Mouse (Mus musculus) heart, embryonic 10.5 days (tissue): ENCODE results near the gene BC048562. TPM values are rescaled to one million over a fixed set of nuclear protein-coding genes. Genes with fewer than 3 reads are reported as not detected.

Source experiments
- DNase-seq: peaks from one replicate; pipeline ENCODE4 v3.0.0-alpha.2; 2017; ENCODE audit warnings: low spot score
- H3K27ac ChIP-seq: fragments of 300-500 bp; sonication (generic); 2 replicates; pipeline ENCODE4 v1.5.1; 2016; ENCODE audit warnings: mild to moderate bottlenecking
- H3K27me3 ChIP-seq: fragments of 300-500 bp; sonication (generic); 2 replicates; pipeline ENCODE4 v1.6.1; 2016; ENCODE audit warnings: mild to moderate bottlenecking; ENCODE audit not compliant: poor library complexity, insufficient read depth, severe bottlenecking
- H3K36me3 ChIP-seq: fragments of 300-500 bp; sonication (generic); 2 replicates; pipeline ENCODE4 v1.6.1; 2016; ENCODE audit warnings: mild to moderate bottlenecking, moderate library complexity
- H3K4me1 ChIP-seq: fragments of 300-500 bp; sonication (generic); 2 replicates; pipeline ENCODE4 v1.6.1; 2016; ENCODE audit warnings: mild to moderate bottlenecking
- H3K4me3 ChIP-seq: fragments of 300-500 bp; sonication (generic); 2 replicates; pipeline ENCODE4 v1.5.1; 2016; ENCODE audit warnings: mild to moderate bottlenecking, moderate library complexity
- H3K9me3 ChIP-seq: fragments of 300-500 bp; sonication (generic); 2 replicates; pipeline ENCODE4 v1.6.1; 2016; ENCODE audit warnings: mild to moderate bottlenecking, moderate library complexity
- WGBS: fragments of 180-500 bp; shearing (Covaris S2); methylation state at CpG from one replicate; pipeline ENCODE4 v1.1.7; 2016; 5-methylcytosine and 5-hydroxymethylcytosine counted together
- polyA plus RNA-seq: library from polyadenylated mRNA; unstranded; fragments of >200 nt; fragmentation: Nextera tagmentation; extraction: Ambion mirVana; gene quantifications from 2 replicates; pipeline ENCODE4 v1.2.1, GENCODE M21; 2016

BC048562 gene
- polyA plus RNA-seq = not detected in 2 replicates

DNA sequence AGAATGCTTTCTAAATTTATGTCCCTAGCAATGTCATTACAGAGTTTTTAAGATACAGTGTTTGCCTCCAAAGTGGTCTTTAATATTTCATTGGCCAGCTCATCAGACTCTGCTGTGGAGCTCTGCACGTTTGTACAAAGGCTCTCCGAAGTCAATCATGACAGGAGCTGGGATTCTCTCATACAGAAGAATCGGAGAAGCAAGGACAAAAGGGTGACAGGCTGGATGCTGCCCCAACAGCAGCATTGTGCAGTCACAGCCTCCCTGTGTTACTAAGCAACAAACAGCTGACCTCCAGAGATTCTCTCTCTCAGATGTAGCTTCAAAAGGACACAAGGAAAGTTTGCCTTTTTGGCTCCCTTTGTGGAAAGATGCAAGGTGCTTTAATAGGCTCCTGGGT is at the start of gene BC048562:
TSS of gene BC048562 (plus strand) at position 301 of the 400 bp plus-strand sequence.
- H3K4me1 ChIP-seq = peaks cover 9% of the 10 kb centered on the region; the same call in 1 of the 2 replicates
- no peak within 1 kb of the TSS for H3K4me3 ChIP-seq
- no peak for DNase-seq
- no peaks in the 10 kb centered on the region for H3K27me3 ChIP-seq
- no peaks in the 10 kb centered on the region for H3K36me3 ChIP-seq
- WGBS = 71% methylated on average over 3 of the region's 3 CpGs
- no peak within 1 kb of the TSS for H3K27ac ChIP-seq
- no peaks in the 10 kb centered on the region for H3K9me3 ChIP-seq

DNA sequence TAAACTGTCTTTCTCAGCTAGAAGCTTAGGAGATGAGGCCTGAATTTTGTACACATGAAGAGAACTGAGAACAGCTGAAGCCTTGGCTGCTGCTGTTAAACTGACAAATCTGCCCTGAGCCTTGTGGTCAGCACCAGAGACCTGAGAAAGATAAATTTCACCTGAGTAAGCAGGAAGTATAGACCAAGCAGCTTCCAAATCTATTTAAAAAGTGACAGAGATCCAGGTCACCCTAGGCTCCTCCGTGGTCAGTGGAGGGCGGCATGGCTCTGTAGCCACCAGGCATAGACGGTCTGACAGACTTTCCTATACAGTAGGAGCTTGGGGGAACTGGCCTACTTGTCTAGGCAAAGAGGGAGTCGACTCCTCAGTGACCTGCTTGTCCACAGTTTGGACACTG is 49.5 kb upstream of the BC048562 start:
- H3K27ac ChIP-seq = no peak overlapping the region
- no peaks in the 10 kb centered on the region for H3K9me3 ChIP-seq
- peaks cover 90% of the 10 kb centered on the region for H3K36me3 ChIP-seq
- no peaks in the 10 kb centered on the region for H3K4me1 ChIP-seq
- WGBS = 92% methylated on average over 4 of the region's 4 CpGs
- no peak for DNase-seq
- no peak overlapping the region for H3K4me3 ChIP-seq
- H3K27me3 ChIP-seq = no peaks in the 10 kb centered on the region

DNA sequence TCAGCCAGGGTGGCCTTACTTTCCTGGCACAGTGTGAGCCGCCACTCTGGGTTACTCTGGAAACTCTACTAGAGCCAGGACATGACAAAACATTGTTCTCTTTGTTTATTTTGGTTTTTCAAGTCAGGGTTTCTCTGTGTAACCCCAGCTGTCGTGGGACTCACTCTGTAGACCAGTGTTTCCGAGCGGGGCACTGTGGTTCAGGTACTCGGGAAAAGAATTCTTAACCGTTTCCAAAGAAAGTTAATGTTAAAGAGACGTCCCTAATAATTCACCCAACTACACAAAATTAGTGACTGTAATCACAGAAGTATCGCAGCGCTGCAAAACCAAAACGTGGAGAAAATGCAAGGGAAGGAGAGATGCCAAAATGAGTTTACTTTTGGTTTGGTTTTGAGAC is 47.7 kb upstream of the BC048562 start:
- Histone ChIP-seq H3K36me3 (peaks cover 90% of the 10 kb centered on the region), H3K4me3 (no peak overlapping the region), H3K9me3 (no peaks in the 10 kb centered on the region), H3K4me1 (no peaks in the 10 kb centered on the region), H3K27me3 (no peaks in the 10 kb centered on the region), H3K27ac (no peak overlapping the region)
- WGBS = 89% methylated on average over 10 of the region's 10 CpGs
- no peak for DNase-seq

DNA sequence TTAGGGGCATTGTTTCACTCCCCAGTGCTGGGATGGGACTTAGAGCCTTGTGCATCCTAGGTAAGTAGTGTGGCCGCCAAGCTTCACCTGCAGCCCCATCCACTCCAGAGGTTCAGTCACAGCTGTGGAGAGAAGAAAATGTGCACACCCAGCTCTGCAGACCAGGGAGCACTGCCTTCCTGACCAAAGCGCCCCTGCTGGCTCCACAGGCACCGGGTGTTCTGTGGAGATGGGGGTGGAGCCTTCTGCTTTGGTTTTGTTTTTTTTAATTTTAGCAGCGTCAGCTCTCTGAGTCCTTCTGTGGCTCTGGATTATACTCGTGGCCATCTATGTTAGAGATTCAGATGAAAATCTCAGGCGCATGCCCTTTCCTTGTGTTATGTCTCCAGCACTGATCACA is 47.1 kb upstream of the BC048562 start:
- whole genome bisulfite sequencing = 87% methylated on average over 6 of the region's 6 CpGs
- Histone ChIP-seq H3K4me1 (no peaks in the 10 kb centered on the region), H3K36me3 (peaks cover 89% of the 10 kb centered on the region), H3K27ac (no peak overlapping the region), H3K9me3 (no peaks in the 10 kb centered on the region), H3K4me3 (no peak overlapping the region), H3K27me3 (no peaks in the 10 kb centered on the region)
- DNase-seq = no peak

DNA sequence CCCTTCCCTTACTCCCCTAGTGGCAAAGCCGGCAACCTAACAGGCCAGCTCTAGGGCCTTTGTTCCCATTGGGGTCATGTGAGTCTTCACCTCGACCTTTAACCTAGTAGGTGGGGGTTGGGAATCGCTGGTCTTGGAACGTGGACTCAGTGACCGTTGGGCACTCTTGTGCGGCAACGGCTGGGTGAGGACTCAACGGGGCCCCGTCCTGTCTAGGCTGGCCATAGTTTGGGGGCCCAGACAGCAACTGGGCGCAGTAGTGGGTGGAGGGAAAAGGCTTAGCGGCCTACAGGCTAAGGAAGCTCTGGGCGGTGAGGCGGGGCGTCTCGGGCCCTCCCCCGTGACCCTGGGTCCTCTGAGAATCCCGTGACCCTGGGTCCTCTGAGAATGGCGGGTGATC is 43.6 kb upstream of the BC048562 start, which contains the start of gene 1700102P08Rik:
TSS of gene 1700102P08Rik (plus strand) at position 130 of the 400 bp plus-strand sequence.
- Histone ChIP-seq H3K4me1 (no peaks in the 10 kb centered on the region), H3K27me3 (no peaks in the 10 kb centered on the region), H3K9me3 (no peaks in the 10 kb centered on the region), H3K4me3 (no peak within 1 kb of the TSS), H3K36me3 (peaks cover 61% of the 10 kb centered on the region), H3K27ac (no peak within 1 kb of the TSS)
- 73% methylated on average over 18 of the region's 18 CpGs for WGBS
- no peak for DNase-seq

DNA sequence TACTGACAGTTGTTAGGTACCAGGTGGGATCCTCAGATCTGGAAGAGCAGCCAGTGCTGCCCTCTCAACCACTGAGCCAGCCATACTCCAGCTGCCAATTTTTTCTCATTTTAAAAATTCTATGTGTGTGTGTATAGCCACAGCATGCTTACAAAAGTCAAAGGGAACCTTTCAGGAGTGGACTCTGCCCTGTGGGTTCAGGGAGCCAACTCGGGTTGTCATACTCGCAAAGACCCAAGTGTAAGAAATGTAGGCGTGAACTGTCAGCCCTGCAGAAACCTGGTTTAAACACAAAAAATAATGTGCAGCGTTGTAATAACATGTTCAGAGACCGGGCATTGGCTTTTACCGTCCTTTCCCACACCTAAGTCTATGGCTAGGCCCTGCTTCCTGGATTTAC is 42.1 kb upstream of the BC048562 start:
- WGBS = 92% methylated on average over 6 of the region's 6 CpGs
- no peak for DNase-seq
- Histone ChIP-seq H3K4me1 (no peaks in the 10 kb centered on the region), H3K27ac (no peak overlapping the region), H3K9me3 (no peaks in the 10 kb centered on the region), H3K36me3 (peaks cover 46% of the 10 kb centered on the region), H3K27me3 (no peaks in the 10 kb centered on the region), H3K4me3 (no peak overlapping the region)

DNA sequence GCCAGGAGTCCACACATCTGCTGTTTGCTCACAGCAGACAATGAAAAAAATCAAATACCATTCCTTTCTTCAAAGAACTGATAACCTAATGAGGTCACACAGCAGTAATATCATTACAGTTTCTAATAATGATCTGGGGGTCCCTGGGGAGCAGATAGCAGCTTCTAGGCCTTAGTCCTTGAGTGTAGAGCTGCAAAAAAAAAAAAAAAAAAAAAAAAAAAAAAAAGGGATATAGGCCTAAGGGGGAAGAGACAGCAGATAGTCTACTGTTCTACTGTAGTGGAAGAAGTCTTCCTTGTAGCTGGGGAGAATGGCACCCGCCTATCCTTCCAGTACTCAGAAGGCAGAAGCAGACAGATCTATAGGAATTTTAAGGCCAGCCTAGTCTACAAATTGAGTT is 40.9 kb upstream of the BC048562 start:
- Histone ChIP-seq H3K27me3 (no peaks in the 10 kb centered on the region), H3K27ac (no peak overlapping the region), H3K36me3 (peaks cover 38% of the 10 kb centered on the region), H3K9me3 (no peaks in the 10 kb centered on the region), H3K4me3 (no peak overlapping the region), H3K4me1 (no peaks in the 10 kb centered on the region)
- 86% methylated on average over 1 of the region's 1 CpGs for WGBS
- no peak for DNase-seq

DNA sequence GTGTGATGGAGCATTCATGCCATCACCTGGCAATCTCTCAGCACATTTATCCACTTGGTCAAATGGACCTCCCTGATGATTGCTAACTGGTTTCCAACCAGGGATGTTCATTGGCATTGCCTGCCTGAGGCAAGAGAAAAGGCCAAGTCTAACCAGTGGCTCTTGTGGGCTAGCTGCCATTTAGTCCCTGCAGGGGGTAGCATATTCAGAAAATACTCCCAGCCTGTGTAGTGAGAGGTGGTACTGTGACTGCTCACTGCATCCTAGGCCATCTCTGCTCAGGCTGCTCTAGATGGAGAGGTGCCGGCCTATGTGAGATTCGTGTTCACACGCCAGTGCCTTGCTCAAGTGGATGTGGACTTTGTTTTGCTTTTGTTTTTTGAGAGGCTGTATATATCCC is 38.0 kb upstream of the BC048562 start:
- DNase-seq = no peak
- Histone ChIP-seq H3K27me3 (no peaks in the 10 kb centered on the region), H3K27ac (no peak overlapping the region), H3K4me1 (no peaks in the 10 kb centered on the region), H3K4me3 (no peak overlapping the region), H3K9me3 (no peaks in the 10 kb centered on the region), H3K36me3 (peaks cover 12% of the 10 kb centered on the region)
- 85% methylated on average over 3 of the region's 3 CpGs for WGBS

DNA sequence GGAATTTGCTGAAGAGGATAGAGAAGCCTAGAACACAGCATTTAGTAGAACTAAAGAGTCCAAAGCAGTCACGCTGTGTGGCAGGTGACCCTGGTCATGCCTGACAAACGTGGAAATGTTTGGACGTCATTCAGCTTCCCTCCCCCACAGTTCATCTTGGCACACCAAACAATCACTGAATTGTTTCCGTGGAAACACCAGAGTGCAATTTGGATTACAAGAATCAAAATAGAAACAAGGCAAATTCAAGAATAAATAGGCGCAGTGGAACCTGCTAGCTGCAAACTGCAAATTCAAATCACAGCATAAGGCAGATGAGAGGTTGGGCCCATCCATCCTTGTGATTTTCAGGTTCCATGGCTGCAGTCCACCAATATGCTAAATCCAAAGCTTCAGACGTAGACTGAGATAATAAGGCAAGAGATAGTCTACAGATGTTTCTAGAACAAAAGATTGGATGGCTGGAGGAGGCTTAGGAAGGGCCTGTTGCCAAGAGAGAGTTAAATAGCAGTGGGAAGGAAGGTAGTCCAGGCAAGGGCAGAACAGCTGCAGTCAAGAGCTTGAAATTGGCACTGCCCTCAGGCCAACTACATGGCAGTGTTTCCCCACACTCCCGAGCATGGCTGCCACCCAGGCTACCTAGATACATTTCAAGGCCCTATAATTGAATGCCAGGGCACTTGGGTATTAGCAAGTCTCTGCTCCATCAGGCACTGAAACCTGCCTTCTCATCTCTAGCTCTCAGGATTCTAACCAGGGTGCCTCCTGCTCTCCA is 34.9 kb upstream of the BC048562 start:
- Histone ChIP-seq H3K4me1 (0 out of 2 replicates have a peak, but pooled peaks cover 9% of the 10 kb centered on the region), H3K27me3 (no peaks in the 10 kb centered on the region), H3K4me3 (no peak overlapping the region), H3K27ac (no peak overlapping the region), H3K9me3 (no peaks in the 10 kb centered on the region), H3K36me3 (no peaks in the 10 kb centered on the region)
- WGBS = 75% methylated on average over 7 of the region's 7 CpGs
- DNase-seq = no peak

DNA sequence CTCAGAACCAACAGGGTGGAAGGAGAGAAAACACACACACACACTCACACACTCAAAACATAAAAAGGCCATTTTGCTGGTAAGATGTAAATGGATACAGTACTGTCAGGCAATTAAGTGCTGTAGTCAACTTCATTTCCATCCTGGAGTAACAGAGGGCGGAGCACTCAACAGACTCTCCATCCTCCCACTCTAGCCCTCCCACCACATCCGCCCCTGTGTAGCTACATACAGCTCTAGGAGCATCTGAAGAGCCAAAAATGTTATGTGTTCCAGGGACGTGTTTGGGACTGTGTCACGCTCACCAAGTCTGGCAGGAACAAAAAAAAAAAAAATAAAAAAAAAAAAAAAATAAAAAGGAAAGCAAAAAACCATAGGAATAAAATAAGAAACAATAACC is 33.2 kb upstream of the BC048562 start:
- Histone ChIP-seq H3K36me3 (no peaks in the 10 kb centered on the region), H3K27ac (no peak overlapping the region), H3K4me1 (0 out of 2 replicates have a peak, but pooled peaks cover 9% of the 10 kb centered on the region), H3K27me3 (no peaks in the 10 kb centered on the region), H3K9me3 (no peaks in the 10 kb centered on the region), H3K4me3 (no peak overlapping the region)
- 80% methylated on average over 4 of the region's 4 CpGs for WGBS
- no peak for DNase-seq

DNA sequence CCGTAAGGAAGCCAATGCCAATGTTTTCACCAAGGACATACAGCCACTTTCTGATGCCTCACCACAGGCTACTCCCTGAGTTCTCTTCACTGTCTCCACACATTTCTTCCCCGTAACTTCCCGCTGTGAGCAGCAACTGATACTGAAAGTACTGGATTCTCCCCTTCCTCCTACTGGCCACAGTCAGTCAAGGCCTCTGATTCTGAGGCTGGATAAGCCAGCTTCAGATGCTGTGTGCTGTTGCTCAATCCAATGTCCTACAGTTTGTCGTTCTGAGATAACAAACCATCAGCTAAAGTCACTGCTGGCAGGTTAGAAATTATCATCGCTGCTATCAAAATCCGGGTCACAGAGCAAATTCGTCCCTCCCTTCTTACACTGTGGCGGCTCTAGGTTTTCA is 31.8 kb upstream of the BC048562 start:
- Histone ChIP-seq H3K4me3 (no peak overlapping the region), H3K36me3 (no peaks in the 10 kb centered on the region), H3K4me1 (0 out of 2 replicates have a peak, but pooled peaks cover 9% of the 10 kb centered on the region), H3K9me3 (no peaks in the 10 kb centered on the region), H3K27ac (no peak overlapping the region), H3K27me3 (no peaks in the 10 kb centered on the region)
- WGBS = 61% methylated on average over 8 of the region's 8 CpGs
- no peak for DNase-seq

DNA sequence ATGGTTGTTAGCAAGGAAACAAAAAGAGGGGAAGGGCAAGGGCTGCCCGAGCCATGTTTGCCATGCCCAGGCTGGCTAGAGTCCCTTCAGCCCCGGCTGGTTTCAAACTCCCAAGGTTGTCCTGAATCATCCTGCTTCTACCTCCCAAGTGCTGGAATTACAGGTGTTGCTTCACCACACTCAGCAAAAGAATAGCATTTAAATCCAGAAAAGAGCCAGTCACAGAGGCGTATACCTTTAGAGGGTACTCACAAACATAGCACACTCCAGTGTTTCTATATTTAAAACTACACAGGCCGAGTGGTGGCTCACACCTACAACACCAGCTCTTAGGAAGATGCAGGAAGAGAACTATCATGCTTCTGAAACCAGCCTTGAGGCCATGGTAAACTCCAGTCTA is 26.7 kb upstream of the BC048562 start:
- no peak overlapping the region for H3K4me3 ChIP-seq
- no peaks in the 10 kb centered on the region for H3K9me3 ChIP-seq
- no peaks in the 10 kb centered on the region for H3K36me3 ChIP-seq
- no peaks in the 10 kb centered on the region for H3K27me3 ChIP-seq
- 0 out of 2 replicates have a peak overlapping the region, but pooled peaks have one; percentile 13 for H3K27ac ChIP-seq
- WGBS = 65% methylated on average over 4 of the region's 4 CpGs
- H3K4me1 ChIP-seq = 0 out of 2 replicates have a peak, but pooled peaks cover 7% of the 10 kb centered on the region
- no peak for DNase-seq

DNA sequence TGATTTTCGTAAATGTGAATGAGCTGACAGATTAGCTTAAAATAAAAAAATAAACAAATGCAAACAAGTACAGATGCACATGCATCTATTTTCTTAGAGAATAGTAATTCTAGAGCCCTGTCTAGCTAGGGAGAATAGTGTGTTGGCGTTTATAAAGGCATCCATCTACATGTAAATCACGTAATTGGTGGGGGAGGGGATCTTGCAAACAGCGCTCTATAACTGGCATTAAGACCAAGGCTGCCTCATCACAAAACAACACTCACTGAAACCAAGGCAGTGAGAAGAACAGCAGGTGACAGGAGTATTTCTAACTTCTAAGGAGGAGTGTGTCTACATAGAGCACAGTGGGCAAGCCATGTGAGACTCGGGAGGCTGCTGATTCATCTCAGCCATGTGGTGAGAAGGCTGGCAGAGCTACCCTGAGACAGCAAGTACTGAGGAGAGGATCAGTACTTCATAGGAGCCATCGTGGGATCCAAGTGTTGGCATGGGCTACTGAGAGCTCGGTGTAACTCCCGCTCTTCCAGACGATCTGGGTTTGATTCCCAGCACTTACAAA is 24.8 kb upstream of the BC048562 start:
- H3K27me3 ChIP-seq = no peaks in the 10 kb centered on the region
- DNase-seq = no peak
- H3K4me3 ChIP-seq = no peak overlapping the region
- no peaks in the 10 kb centered on the region for H3K4me1 ChIP-seq
- H3K27ac ChIP-seq = no peak overlapping the region
- 75% methylated on average over 9 of the region's 9 CpGs for WGBS
- H3K9me3 ChIP-seq = no peaks in the 10 kb centered on the region
- no peaks in the 10 kb centered on the region for H3K36me3 ChIP-seq
